Mouse (Mus musculus): ENCODE data around the gene Sostdc1.

The Sostdc1 gene

DNA sequence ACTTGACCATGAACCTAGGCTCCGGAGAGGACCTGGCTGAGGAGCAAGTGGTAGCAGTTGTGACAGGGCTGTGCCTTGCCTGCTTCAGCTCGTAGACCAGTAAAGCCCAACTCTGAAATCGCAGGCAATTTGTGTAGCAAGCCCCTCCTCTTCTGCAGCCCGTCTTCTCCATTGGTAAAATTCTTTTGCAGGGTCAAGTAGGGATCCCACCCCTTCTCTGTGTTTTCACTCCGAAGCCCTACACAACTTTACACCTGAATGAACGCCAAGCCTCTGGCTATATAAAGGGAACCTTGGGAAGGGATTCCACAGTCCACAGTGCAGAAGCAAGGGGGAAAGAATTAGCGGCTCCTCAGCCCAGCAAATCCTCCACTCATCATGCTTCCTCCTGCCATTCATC lies at the start of gene Sostdc1:
Sostdc1 (plus strand) TSS at position 224 of the 400 bp plus-strand sequence.
- DNase-seq (ENCODE audit: low spot score) = no peak

DNA sequence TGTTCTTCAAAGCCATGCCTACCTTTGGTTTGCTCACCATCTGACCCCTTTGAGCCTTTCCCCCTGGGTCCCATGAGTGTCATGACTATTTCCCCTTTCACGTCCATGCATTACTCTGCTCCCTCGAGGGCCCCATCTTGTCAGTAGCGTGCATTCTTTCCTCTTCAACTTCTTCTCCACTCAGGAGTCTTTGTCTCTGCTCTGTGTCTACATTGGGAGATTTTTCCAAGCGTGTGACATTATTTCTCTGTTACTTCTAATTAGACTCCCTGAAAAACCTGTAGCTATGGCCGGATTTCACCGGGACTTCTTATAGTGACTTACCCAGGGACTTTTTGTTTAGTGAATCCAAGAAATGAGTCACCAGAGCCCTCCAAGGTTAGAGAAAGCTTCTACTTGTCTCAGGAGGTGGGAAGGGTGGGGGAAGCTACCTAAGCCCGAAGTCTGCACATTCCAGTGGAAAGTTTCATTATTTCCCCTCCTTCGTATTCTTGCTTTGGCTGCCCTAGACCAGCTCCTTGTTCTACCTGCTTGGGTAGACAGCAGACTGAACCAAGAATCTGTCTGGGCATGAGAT lies 46.2 kb upstream of the Sostdc1 start:
- no peak for DNase-seq (ENCODE audit: low spot score)

DNA sequence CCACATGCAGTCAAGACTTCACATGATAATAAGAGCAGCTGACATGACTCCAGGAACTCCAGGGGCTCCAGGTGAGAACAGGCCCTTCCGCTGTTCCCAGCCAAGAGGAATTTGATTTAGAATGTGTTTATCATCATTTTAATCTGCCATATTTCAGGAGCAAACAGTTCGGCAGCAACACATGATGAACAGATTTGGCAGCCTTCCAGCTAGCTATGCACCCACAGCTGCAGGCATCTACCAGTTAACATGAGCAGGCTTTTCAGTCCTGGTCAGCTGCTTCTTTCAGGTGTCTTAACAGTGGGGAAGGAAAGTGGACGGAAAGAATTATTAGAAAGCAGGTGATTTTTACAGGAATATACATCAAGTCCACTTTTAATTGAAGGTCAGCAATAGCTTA lies 39.1 kb upstream of the Sostdc1 start:
- DNase-seq (ENCODE audit: low spot score) = no peak

DNA sequence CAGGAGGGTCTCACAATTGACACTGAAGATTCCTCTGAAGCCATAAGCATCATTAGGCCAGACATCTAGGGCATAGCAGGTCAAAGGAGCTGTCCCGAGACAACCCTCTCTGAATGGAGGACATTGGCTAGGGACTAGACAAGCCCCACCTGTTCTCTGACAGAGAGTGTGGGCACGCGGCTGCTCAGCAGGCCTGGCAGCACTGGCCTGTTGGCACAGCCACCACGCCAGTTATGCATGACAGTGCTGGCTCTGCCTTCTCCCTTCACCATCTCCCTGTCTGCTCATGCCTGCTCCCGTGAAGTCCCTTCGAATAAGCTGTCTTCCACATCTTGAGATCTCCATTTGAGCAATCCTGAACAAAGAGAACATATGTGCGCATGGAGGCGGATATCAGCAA lies 24.3 kb upstream of the Sostdc1 start:
- DNase-seq (ENCODE audit: low spot score) = no peak

DNA sequence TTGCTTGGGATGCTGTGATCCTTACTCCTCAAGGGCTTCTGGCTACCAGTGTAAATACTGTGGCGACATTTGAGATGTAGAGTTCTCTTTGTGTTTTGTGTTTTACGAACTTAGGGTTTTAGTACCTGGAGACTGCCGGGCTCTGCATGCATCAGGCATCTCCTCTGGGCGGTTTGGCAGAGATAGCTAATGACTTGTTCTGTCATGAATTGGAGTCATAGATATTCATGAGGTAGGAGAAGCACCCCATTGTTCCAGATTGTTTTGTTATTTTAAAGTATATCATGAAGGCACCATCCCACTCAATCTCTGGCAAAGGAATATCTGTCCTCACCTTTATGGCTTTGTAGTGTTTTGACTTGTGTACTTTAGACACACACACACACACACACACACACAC lies 23.5 kb upstream of the Sostdc1 start:
- no peak for DNase-seq (ENCODE audit: low spot score)

DNA sequence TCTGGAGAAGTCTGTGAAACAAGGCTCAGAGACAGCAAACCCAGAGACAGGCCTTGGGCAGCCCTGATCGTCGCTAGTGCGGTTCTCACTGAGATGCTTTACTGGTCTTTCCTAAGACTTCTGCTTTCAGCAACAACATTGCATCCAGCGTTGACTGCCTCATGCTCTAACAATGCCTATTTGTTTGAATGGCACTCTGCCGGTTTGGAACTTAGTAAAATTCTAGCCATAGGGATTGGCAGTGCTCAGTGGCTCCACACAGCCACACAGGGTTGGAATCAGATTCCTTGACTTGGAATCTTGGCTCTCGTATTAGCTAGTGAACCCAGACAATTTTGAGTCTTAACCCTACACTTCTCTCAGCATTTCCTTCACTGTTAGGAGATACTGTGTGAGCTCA lies 22.6 kb upstream of the Sostdc1 start:
- no peak for DNase-seq (ENCODE audit: low spot score)

DNA sequence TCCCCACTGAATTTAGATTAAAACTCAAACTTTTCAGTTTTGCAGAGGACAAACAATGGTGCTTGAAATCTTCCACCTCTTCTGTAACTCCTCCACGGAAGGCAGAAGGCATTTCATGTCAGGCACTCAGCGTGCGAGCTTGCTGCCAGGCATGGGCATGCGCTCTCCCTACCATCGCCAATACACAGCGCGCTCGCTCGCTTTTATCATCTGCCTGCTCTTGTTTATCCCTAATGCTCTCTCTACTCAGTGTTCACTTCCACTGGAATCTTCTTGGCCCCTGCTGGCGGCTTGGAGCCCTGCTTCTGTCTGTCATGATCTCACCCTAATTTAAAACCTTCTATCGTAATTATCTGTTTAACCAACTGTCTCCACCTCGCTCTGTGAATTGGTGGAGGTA lies 11.6 kb upstream of the Sostdc1 start:
- DNase-seq (ENCODE audit: low spot score) = no peak

DNA sequence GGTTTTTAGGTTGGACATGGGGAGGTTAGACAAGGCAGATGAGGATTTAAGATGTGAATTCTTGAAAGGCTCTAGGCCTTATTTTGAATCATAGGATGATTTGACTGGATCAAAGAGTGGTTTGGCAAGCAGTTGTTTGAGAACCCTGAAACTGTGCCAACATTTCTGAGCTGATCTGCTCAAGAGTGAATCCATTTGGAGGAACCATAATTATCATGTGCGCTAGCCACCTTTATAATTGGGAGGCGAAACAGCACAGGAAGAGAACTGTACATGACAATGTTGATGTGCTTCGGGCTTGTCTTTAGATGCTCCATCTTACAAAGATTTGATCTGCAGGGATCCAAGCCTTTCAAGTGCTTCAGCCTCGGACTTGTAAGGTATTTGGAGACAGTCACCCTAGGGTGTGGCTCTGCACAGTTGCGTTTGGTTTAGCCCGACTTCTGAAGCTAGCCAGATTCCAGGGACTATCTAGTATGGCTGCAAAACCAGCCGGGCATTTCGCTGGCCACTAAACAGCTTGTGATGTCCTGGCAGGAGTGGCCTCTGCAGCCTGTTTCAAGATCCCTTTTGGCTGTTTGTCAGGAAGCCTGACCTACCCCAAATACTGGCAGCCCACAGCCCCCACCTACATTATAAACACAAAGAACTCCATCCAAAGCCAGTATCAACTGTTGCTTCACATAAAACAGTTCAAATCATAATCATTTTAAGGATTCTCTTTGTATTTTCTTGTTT lies 10.9 kb upstream of the Sostdc1 start:
- no peak for DNase-seq (ENCODE audit: low spot score)

DNA sequence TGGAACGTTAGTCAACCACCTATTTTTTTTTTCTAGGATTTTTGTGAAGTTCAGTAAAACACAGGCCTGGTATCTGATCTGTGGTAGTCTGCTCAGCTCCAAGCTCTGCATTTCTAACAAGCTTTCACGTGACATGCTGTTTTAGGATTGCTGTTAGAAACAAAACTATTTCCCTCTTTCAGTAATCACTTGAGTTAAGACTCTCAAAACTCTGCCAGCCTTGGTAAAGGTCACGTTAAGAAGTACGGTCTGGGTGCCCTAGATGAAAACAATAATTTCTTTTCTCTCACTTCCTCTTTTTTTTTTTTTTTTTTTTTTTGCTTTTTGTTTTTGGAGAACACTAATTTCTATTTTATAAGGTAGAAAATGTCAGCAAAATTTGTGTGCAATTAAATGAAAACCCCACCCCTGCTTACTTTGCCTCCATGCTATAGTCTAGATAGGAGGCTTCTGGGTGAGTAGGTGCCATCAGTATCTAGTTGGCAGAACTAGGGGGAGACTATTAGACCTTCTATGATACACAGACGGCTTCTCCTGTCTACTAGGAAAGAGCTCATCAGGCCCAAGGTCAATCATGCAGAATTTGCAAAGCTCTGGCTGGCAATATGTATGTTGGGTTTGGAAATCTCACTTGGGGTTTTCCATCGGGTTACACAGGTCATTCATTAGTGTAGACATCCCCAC lies 5.1 kb upstream of the Sostdc1 start:
- no peak for DNase-seq (ENCODE audit: low spot score)

DNA sequence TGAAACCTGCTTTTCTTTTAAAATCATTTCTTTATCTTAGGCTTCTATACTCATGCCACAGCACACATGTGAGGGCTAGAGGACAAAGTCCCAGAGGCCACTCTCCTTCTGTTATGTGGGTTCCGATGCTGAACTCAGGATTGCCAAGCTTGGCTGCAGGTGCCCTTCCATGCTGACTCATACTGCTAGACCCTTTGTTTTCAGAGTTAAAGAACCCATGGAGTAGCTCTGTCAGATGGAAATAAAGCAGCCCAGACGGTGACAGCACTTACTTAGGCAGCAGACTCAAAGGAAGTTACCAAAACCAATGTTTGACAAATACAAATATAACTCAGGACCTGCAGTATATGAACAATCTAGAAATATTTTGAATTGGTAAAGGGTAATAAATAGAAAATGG lies 924 bp upstream of the Sostdc1 start:
- no peak for DNase-seq (ENCODE audit: low spot score)

DNA sequence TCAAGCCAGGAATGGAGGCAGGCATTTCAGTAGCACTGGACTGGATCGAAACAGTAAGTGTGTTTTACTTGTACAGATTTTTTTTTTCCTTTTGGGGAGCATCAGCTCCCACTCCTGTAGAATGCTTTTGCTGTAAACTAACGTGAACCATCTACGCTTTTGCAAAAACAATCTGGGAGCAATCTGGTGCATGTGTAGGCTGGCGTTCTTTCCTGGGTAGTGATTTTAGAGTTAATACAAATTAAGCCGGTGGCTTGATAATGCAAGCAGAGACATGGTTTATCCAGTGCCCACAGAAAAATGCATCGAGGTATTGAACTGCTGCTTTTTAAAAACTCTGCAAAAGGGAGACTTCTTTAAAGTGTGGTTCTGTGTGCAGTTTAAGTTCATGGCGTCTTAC lies 507 bp downstream of the Sostdc1 start:
- no peak for DNase-seq (ENCODE audit: low spot score)

DNA sequence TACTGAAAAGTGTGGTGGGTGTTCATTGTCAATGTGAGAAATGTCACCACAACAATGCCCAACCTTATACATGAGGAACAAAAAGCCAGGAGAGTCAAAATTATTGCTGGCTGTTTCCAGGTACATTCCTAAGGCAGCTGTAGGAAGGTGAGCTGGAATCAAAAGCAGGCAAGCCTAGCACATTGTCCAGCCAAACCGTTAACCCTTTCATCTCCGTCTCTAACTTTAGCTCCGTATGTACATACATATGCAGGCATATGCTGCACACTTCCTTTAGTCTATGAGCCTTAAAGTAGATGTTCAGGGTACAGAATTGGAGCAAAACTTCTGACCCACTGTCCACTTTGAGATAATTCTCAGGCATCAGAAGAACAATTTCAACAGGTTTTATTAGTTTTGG lies 1.6 kb downstream of the Sostdc1 start:
- no peak for DNase-seq (ENCODE audit: low spot score)

DNA sequence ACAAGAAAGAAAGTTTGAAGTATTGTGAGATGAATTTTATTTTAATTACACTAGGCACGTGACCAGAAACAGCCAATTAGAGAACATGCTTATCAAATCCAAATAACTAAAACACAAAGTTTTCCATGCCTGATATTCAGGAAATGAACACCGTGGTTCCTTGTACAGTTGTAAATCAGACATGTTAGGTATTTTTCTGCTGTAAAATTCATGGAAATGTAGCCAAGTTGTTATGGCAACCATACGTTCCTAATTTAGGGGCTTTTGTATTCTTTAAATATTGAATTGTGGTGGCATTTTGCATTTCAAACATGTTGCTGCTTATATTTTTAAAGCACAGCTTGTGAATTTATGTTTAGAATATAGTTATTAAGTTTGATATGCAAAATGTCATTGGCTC lies 2.1 kb downstream of the Sostdc1 start:
- no peak for DNase-seq (ENCODE audit: low spot score)

DNA sequence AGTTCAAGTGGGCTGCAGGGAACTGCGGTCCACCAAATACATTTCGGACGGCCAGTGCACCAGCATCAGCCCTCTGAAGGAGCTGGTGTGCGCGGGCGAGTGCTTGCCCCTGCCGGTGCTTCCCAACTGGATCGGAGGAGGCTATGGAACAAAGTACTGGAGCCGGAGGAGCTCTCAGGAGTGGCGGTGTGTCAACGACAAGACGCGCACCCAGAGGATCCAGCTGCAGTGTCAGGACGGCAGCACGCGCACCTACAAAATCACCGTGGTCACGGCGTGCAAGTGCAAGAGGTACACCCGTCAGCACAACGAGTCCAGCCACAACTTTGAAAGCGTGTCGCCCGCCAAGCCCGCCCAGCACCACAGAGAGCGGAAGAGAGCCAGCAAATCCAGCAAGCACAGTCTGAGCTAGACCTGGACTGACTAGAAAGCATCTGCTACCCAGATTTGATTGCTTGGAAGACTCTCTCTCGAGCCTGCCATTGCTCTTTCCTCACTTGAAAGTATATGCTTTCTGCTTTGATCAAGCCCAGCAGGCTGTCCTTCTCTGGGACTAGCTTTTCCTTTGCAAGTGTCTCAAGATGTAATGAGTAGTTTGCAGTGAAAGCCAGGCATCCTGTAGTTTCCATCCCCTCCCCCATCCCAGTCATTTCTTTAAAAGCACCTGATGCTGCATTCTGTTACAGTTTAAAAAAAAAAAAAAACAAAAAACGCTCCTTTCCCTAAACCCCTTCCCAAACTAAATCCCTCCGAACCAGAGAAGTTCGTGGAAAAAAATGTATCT lies 3.3 kb downstream of the Sostdc1 start:
- DNase-seq (ENCODE audit: low spot score) = peak; percentile 3

DNA sequence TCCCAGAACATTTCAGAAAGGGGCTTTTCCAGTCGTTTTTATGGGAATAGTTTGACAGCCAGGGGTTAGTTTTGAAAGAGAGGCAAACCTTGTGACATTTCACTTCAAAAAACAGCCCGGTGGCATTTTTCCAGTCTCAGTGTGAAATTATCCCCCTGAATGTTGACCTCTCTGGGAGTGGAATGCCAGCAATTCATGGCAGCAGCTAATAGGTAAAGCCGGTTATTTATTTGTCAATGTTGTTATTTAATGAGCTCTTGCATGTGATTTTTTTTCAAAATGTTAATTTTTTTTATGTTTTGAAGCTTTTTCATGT lies 3.8 kb downstream of the Sostdc1 start:
- DNase-seq (ENCODE audit: low spot score) = no peak

DNA sequence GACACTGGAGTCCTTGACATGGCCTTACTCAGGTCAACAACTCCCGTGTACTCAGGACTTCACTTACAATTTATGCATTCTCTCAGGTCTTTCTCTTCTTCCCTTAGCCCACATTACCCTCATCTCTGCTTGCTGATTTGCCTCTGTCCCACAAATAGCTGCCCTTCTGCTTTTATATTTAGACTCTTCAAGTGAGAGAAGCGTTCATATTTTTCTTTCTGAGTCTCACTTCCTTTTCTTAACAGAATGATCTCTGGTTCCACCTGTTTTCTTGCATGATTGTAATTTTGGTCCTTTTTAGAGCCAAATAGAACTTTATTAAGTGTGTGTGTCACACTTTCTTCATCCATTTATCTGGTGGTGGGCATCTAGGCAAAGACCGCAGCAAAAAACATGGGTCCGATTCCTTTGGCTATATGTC lies 12.2 kb downstream of the Sostdc1 start:
- no peak for DNase-seq (ENCODE audit: low spot score)

DNA sequence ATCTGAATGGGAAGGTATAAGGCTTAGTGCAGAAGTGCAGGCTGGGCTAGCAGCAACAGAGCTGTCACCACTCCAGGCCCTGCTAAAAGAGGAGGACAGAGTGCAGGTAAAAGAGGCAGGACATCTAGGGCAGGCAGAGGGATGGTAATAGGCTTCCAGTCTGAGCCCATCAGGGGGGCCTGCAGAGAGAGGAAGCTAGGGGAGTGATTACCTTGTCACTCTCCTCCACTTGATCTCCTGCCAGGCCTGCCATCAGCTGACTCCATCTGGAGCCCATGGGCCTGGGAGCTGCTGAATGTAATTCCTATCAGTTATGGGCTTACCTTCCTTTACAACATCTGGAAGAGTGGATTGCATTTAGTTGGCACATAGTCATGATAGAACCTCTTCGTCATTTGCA lies 18.7 kb downstream of the Sostdc1 start:
- no peak for DNase-seq (ENCODE audit: low spot score)

DNA sequence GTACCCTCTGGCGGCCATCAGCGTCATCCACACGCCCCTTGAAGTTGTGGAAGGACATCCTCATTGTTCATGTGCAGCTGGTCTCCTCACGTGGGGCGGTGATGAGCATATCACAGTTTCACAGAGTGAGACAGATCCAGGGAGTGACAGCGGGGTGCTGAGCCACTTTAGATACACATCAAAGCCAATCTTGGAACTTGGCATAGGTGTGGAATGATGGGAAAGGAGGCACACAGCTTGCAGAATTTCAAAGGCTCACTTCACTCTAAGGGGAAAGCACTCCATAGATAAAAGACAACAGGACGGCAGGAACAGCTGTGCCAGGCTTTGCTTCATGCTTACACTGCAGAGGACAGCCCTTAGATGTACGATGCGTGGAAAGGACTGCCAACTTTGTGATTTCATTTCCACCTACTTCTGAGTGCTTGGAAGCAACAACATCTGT lies 19.9 kb downstream of the Sostdc1 start:
- no peak for DNase-seq (ENCODE audit: low spot score)

DNA sequence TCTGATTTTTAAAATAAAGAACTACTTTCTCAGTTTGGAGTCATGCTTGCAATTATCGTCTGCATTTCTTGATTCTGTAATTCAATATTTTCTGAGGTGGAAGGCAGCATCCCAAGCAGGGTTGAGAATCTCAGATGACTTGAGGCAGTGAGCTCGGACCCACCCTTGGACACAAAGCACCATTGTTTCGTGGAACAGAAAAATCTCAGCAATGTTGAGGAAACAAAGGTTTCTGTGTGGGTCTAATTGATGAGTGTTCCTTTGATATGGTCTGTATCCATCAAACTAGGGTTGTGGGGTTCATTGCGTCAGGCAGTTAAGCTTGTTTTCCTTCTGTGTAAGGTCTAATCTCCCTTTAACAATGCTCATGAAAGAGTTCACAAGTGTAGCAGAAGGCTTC lies 30.2 kb downstream of the Sostdc1 start:
- no peak for DNase-seq (ENCODE audit: low spot score)

DNA sequence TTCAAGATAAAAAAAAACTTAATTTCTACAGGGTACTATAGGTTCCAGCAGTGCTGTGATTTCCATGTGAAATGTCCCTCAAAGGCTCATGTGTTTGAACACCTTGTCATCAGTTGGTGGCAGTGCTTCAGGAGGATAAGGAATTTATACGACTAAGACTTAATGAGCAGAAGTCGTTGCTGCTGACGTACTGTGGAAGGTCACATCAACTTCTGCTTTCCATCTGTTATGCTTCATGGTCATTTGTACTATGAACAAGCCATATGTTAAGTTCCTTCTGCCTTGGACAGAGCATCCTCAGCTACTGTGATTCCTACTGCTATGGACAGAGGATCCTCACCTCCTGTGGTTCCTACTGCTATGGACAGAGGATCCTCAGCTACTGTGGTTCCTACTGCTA lies 46.1 kb downstream of the Sostdc1 start:
- DNase-seq (ENCODE audit: low spot score) = no peak

DNA sequence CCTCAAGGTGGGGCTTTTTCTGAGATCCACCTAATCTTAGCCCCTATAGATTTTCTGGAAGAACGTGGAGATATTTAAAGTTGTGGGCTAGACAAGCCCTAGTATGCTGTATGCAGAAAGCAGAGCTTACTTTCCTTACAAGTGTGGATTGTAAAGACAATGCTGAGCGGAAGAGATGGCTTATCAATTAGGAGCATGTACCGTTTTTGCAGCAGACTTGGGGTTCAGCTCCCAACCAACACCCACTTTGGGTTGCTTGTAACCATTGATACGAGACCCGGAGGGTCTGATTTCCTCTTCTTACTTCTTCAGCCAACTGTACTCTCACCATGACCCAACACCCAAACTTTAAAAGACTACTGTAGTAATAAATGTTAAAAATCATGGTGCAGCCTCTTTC lies 46.8 kb downstream of the Sostdc1 start:
- no peak for DNase-seq (ENCODE audit: low spot score)

DNA sequence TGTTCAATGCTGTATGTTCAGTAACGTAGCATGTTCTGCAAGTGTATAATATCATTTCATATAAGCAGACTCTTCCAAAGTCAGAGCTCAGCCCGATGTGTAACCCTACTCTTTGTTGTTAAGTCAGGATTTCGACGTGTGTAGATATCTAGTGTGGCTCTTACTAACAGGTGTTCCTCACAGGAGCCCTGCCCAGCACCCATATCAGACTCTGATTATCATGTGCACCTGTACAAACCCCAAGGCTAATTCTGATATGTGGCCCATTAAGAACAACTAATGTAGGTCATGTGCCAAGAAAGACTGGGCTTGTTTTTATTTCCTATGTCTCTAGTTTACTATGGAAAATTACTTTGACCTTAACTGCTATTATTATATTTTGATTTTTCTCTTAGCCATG lies 50.1 kb downstream of the Sostdc1 start:
- no peak for DNase-seq (ENCODE audit: low spot score)

Data from T-cell, adult 2 months (primary cell).